Mouse (Mus musculus): ENCODE measurements at regions not wholly inside any gene's neighbourhood (a gene's known extent, or its start where the extent isn't known, plus 50 kb on each side); places are given as distances from the start of the nearest gene placed in this dataset.
A peak's percentile ranks its signal among the peaks of the same experiment; 100 is the strongest.
"Not testable (repeated sequence)": the region's sequence is repeated elsewhere in the genome, so short reads cannot be mapped to it uniquely, and the experiment has no call there.

- no peak for DNase-seq (ENCODE audit: extremely low spot score in 1 of 2, low spot score in 1 of 2)
These were observed 1456.2 kb upstream of the Adam24 start for GRCm38 (mm10) chr8:39218716-39219115.

DNA sequence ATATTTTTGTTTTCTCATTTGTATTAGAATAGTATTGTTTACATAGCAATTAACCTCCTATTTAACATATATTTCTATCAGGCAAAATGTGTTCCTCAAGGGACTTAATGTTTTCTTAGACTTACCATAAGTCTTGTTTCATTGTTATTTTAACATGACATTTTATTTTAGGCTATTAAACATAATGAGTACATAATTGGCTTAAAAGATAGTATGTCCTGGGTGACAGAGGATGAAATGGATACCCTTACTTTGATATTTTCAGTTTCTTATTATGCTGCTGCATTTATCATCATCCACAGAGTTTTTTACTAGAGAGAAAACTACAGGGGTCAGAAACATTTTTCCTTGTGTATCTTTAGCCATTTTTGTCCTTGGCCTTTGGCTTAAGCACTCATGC is 1447.6 kb upstream of the Adam24 start:
- no peak for DNase-seq (ENCODE audit: extremely low spot score in 1 of 2, low spot score in 1 of 2)

DNA sequence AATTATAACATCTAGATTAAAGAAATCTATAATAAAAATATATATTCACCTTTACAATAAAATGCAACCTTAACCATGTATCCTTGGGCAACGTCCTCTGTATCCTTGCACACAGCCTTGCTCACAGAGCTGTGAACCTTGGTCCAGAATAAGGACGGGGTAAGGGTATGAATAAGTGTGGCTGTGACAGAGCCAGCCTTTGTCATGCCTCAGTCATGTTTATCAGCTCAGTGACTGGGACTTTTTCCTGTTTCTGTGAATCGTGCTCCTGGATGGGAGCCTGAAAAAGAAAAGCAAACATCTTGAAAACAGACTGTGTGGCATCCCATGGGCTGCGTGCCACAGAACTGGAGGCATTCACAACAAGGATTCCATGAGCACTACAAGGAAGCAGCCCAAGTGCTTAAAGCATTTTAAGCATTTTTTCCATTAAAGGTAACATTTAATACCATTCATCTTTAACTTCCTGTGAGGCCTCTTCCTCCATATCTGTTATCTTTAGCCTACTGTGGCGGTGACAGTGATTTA is 1405.8 kb upstream of the Adam24 start:
- peak; percentile 13 to 42 for DNase-seq (ENCODE audit: extremely low spot score in 1 of 2, low spot score in 1 of 2)

DNA sequence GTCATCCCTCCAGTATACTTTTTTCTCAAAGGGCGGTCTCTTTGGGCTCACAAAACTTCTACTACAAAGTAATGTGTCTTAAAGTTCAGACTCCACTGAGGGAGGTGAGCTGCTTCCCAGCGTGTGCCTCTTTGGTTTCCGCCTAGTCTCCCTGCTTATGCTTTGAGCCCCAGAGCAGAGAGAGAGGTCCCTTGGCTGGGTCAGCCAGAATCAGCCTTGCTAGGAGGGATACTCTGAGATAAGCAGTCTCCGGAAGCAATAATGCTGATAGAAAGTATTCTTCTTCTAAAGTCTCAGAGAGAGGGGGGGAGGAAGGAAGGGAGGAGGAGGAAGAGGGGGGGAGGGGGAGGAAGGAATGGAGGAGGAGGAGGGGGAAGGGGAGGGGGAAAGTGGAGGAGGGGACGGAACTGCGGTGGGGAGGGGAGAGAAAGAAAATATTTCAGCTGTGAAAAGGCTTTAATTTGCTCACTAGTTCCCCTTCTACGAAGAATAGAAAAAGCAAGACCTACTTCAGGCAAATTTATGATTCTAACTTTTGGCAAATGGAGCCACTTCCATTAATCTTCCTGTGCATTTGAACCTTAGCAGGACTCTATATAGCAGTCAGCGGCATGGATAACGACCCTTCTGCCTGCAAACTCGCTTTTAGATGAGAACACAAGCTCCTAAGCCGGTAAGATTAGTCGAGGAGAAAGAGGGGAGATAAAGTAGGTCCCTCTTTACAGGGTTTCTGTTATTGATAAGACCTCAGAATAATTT is 1377.2 kb upstream of the Adam24 start:
- DNase-seq (ENCODE audit: extremely low spot score in 1 of 2, low spot score in 1 of 2) = no peak

DNA sequence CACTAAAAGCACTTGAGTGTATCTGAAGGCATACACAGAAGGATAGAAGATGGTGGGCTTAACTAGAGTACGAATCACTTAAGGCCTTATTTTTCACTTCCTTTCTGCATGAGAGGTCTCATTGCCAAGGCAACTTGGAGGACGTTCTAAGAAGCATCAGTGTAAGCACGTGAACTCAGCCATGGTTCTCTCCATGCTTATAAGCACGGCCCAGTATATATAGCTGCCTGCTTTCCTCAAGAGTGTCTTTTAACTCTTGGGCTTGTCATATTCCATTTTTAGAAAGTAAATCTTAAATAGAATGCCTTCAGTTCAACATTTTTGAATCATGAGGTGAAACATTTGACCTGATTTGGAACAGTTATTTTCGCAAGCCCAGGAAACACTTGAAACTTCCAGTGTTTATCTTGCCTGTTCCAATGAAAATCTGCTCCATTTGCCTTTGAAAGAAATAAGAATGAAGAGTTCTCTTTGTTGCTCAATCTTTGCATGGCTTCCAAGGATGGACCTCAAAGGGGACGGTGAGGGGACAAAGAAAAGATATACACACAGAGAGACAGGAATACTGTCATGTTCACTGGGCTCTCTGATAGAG is 1371.0 kb upstream of the Adam24 start:
- DNase-seq (ENCODE audit: extremely low spot score in 1 of 2, low spot score in 1 of 2) = no peak

DNA sequence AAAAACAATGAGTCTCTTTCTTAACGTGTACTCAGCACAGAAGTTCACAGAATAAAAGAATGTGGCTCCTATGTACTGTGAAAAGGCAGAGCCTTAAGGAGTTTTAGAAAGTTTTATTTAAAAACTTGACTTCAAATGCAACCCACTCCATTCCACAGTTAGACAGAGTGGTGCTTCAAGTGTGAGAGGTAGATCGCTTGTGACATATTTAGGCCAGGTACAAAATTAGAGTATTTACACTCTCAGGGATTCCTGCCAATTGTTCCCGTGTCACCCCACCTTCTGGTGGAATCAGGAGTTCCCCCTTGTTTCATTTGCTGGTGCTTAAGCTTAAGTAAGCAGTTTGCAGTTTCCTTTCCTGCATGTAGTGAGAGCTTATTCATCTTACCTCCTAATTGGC is 1361.0 kb upstream of the Adam24 start:
- no peak for DNase-seq (ENCODE audit: extremely low spot score in 1 of 2, low spot score in 1 of 2)

DNA sequence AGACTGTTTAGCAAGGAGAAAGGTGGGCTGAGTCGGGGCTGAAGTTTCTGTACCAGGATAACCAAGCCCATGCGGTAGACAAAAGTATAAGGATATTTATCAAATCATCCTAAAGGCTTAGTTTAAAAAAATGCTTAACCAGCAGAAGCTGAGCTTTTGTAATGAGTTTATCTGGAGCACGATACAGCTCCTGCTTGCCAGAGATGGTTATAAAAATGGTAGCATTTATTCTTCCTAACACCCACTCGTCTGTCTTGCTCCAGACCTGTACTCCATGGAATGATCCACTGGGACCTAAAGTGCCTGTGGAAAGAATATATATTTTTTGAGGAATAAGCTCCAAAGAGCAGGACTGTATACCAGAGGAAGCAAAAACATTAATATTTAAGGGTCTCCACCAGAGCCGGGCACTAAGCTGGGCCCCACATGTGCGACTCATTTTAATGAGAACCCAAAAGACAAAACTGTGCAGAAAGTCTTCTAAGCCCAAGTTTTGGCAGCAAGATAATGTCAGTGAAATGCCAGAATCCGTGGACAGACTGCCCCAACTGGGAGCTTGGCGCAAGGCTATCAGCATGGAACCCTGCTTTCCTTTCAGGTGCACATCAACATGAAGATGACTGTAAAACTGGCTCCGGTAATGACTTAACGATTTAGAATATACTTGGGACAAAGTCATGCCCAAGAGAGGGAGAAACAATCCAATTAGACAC is 1359.2 kb upstream of the Adam24 start:
- DNase-seq (ENCODE audit: extremely low spot score in 1 of 2, low spot score in 1 of 2) = no peak

DNA sequence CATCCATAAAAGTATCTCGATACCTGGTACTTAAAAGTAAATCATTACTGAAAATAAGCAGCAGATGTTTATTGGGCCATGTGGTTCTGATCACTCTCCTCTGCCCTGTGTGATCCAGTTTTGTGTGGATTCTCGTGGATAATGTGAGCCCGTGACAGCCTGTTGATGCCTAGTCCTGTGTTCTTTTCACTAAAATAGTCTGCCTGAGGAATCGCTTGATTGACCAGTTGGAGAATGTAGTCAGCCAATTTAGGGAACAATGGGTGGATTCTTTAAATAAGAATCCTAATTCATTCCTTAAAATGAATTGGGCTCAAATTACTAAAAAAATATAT is 1358.7 kb upstream of the Adam24 start:
- DNase-seq (ENCODE audit: extremely low spot score in 1 of 2, low spot score in 1 of 2) = no peak

DNA sequence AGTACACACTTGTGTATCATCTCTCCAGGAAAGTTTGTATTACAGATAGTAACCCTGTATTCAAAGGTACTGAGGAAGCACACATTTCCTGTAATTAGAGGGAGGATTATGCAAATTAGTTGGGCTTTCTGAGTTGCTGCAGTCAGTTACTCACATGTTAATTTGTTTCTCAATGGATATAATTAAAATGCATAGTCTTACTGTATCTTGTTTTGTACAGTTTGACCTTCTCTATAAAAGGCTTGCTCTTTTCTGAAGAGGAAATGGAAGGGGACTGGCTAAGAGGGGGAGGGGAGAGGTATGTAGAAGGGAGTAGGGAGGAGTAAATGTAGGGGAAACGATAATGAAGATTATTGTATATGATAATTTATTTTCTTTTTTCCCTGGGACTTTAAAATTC is 1345.5 kb upstream of the Adam24 start:
- no peak for DNase-seq (ENCODE audit: extremely low spot score in 1 of 2, low spot score in 1 of 2)

- no peak for DNase-seq (ENCODE audit: extremely low spot score in 1 of 2, low spot score in 1 of 2)
These were observed 1330.1 kb upstream of the Adam24 start for GRCm38 (mm10) chr8:39344731-39345130.

- no peak for DNase-seq (ENCODE audit: extremely low spot score in 1 of 2, low spot score in 1 of 2)
These were observed 1328.4 kb upstream of the Adam24 start for GRCm38 (mm10) chr8:39346471-39346870.

DNA sequence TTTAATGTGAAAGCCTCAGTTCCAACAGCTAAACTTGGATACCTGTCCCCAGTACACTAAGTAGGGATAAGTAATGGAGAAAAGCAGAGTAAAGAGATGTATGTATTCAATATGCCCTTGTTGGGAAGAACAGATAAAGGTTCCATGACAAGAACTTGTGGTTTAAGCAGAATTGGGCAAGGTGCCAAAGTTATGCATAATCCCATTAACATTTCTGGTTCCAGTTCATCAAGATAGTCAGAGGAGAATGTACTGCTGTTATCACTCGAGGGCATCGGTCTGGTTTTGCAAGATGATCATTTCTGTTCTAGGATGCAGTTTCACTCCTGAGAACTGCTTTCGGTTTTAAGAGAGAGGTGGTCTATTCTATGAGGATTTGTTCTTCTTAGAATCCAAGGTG is 1325.9 kb upstream of the Adam24 start:
- no peak for DNase-seq (ENCODE audit: extremely low spot score in 1 of 2, low spot score in 1 of 2)

- no peak for DNase-seq (ENCODE audit: extremely low spot score in 1 of 2, low spot score in 1 of 2)
These were observed 1319.5 kb upstream of the Adam24 start for GRCm38 (mm10) chr8:39355412-39355811.

GRCm38 (mm10) chr8:39357111-39357510 is 1317.8 kb upstream of the Adam24 start:
- DNase-seq (ENCODE audit: extremely low spot score in 1 of 2, low spot score in 1 of 2) = no peak

DNA sequence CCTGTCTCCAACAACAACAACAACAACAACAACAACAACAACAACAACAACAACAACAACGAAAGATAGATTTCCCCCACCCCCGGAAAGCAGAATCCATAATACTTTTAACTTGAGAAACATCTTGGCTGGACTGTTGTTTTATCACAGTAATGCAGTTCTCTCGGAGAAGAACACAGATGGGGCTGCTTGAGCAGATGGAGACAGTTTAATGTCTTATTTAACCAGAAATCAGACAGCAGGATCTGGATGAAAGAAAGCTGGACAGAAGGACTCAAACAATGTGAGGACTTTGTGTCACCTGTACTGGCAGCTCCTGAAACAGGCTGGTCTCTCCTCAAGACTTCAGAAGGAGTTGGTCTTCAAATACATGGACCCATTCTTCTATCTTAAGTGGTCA is 1317.0 kb upstream of the Adam24 start:
- DNase-seq (ENCODE audit: extremely low spot score in 1 of 2, low spot score in 1 of 2) = no peak

- DNase-seq (ENCODE audit: extremely low spot score in 1 of 2, low spot score in 1 of 2) = not testable (repeated sequence)
These were observed 1308.5 kb upstream of the Adam24 start for GRCm38 (mm10) chr8:39366346-39366745.
